Mouse (Mus musculus) small intestine, adult 2 months (tissue): ENCODE results near the gene Nr4a1. TPM values are rescaled to one million over a fixed set of nuclear protein-coding genes. Genes with fewer than 3 reads are reported as not detected.

Experiments
- H3K27ac ChIP-seq: fragments of 200-500 bp; 2 replicates; pipeline ENCODE4 v1.5.1; 2012; ENCODE audit warnings: low read depth, low read length, control low read depth, inconsistent platforms; ENCODE audit not compliant: insufficient read depth
- H3K27me3 ChIP-seq: fragments of 200-500 bp; 2 replicates; pipeline ENCODE4 v1.6.1; 2012; ENCODE audit warnings: mild to moderate bottlenecking, moderate library complexity, low read length, inconsistent platforms; ENCODE audit not compliant: control insufficient read depth, insufficient read depth
- H3K36me3 ChIP-seq: fragments of 200-500 bp; 2 replicates; pipeline ENCODE4 v1.6.1; 2012; ENCODE audit warnings: mild to moderate bottlenecking, low read length, control low read depth, inconsistent platforms; ENCODE audit not compliant: control insufficient read depth, insufficient read depth
- H3K4me1 ChIP-seq: fragments of 200-500 bp; 2 replicates; pipeline ENCODE4 v1.6.1; 2012; ENCODE audit warnings: low read length, inconsistent platforms, mixed read lengths; ENCODE audit not compliant: control insufficient read depth, insufficient read depth, insufficient read length
- H3K4me3 ChIP-seq: fragments of 200-500 bp; 2 replicates; pipeline ENCODE4 v1.5.1; 2012; ENCODE audit warnings: low read depth, mild to moderate bottlenecking, control low read depth, inconsistent platforms, low read length, moderate library complexity
- CTCF ChIP-seq: fragments of 200-500 bp; IDR thresholded peaks from 2 replicates; pipeline ENCODE4 v1.5.1; 2012; ENCODE audit warnings: low read depth, mild to moderate bottlenecking, control low read depth, inconsistent platforms, low read length, moderate library complexity, mixed read lengths; ENCODE audit not compliant: insufficient replicate concordance, insufficient read length; ENCODE audit errors: extremely low read depth
- POLR2A ChIP-seq: fragments of 200-500 bp; IDR thresholded peaks from 2 replicates; pipeline ENCODE4 v1.6.1; 2012; ENCODE audit warnings: low read depth, mild to moderate bottlenecking, control low read depth, inconsistent platforms, low read length, moderate library complexity
- WGBS: fragments of 180-500 bp; shearing (Covaris S2); methylation state at CpG from one replicate; pipeline ENCODE4 v1.1.7; 2018; 5-methylcytosine and 5-hydroxymethylcytosine counted together
- polyA plus RNA-seq: library from polyadenylated mRNA; depleted of rRNA; stranded (reverse); fragments of >200 nt; gene quantifications from 2 replicates; pipeline ENCODE4 v1.2.3, GENCODE M21; 2012

Gene Nr4a1
- polyA plus RNA-seq, 1 experiment, result 9.7 TPM

DNA sequence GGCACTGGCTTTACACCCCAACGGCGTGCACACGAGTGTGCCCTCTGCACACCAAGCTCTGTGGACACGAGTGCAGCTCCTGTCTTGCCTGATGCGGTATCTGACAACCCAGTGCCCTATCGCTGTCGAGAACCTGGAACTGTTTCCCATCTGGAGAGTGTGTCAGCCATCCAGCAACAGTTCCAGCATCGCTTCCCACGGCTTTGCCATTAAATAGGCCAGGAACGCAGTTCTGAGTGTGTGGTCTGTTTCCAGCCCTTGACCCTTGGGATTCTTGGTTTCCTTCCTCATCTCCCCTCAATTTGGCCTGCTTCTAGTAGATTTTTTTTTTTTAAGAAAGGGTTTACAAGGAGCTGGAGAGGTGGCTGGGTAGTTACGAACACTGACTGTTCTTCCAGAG is 42.0 kb downstream of the Nr4a1 start:
- Histone ChIP-seq H3K36me3 (peaks cover 8% of the 10 kb centered on the region), H3K4me3 (no peak overlapping the region), H3K4me1 (no peaks in the 10 kb centered on the region), H3K27ac (no peak overlapping the region), H3K27me3 (no peaks in the 10 kb centered on the region)
- 84% methylated on average over 11 of the region's 11 CpGs for WGBS
- TF ChIP-seq POLR2A, result no peak
- TF ChIP-seq CTCF, result no peak

- no peaks in the 10 kb centered on the region for H3K27me3 ChIP-seq
These were observed 43.9 kb downstream of the Nr4a1 start for GRCm38 (mm10) chr15:101297988-101298387.

DNA sequence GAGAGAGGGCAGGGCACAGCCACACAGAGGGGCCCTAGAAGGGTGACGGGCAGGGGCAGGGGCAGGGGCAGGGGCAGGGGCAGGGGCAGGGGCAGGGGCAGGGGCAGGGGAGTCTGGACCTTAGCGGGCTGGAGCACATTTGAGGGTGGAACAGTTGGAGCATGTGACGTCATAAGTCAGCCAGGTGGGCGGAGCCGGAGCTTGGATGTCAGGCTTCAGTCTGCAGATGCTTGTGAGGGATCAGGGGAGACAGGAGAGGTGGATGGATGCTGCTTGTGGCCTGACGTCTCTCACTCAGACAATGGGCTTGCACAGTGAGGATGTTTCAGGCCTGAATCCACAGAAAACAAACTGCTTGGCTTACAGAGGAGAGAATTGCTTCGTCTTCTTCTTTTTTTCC is 44.5 kb downstream of the Nr4a1 start:
- Histone ChIP-seq H3K4me1 (no peaks in the 10 kb centered on the region), H3K4me3 (no peak overlapping the region), H3K27me3 (no peaks in the 10 kb centered on the region), H3K27ac (no peak overlapping the region), H3K36me3 (no peaks in the 10 kb centered on the region)
- TF ChIP-seq POLR2A (no peak), CTCF (no peak)
- 35% methylated on average over 7 of the region's 7 CpGs for WGBS

More at GRCm38 (mm10) chr15:101297988-101298387, 43.9 kb downstream of the Nr4a1 start:
- no peak overlapping the region for H3K4me3 ChIP-seq
- H3K36me3 ChIP-seq, result no peaks in the 10 kb centered on the region
- H3K4me1 ChIP-seq, result no peaks in the 10 kb centered on the region
- 56% methylated on average over 7 of the region's 7 CpGs for WGBS
- TF ChIP-seq CTCF, result no peak
- TF ChIP-seq POLR2A, result no peak
- no peak overlapping the region for H3K27ac ChIP-seq

GRCm38 (mm10) chr15:101299480-101299960 is 45.5 kb downstream of the Nr4a1 start:
- no peaks in the 10 kb centered on the region for H3K27me3 ChIP-seq
- H3K4me1 ChIP-seq, result no peaks in the 10 kb centered on the region
- no peak for TF ChIP-seq CTCF
- TF ChIP-seq POLR2A, result no peak
- WGBS, result 66% methylated on average over 14 of the region's 14 CpGs
- H3K27ac ChIP-seq, result no peak overlapping the region
- H3K4me3 ChIP-seq, result no peak overlapping the region
- H3K36me3 ChIP-seq, result no peaks in the 10 kb centered on the region

DNA sequence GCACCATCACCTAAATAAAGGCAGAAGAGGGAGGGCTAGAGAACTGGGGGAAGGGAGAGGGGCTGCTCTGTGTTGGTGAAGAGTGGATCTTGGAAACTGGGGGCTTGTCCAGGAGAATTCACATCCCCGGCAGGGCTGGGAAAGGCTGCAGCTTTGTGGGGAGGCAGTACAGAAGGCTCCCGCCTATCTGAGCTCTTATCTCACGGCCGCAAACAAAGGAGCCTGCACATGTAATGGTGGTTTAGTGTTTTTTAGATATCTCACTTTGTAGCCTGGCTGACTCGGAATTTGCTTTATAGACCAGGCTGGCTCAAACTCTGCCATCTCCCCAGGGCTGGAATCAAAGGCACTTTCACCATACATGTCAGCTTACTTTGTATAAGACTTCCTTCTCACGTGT is 46.1 kb downstream of the Nr4a1 start:
- TF ChIP-seq POLR2A (no peak), CTCF (no peak)
- WGBS, result 26% methylated on average over 6 of the region's 6 CpGs
- H3K27me3 ChIP-seq, result no peaks in the 10 kb centered on the region
- no peak overlapping the region for H3K4me3 ChIP-seq
- H3K36me3 ChIP-seq, result no peaks in the 10 kb centered on the region
- no peaks in the 10 kb centered on the region for H3K4me1 ChIP-seq
- no peak overlapping the region for H3K27ac ChIP-seq

DNA sequence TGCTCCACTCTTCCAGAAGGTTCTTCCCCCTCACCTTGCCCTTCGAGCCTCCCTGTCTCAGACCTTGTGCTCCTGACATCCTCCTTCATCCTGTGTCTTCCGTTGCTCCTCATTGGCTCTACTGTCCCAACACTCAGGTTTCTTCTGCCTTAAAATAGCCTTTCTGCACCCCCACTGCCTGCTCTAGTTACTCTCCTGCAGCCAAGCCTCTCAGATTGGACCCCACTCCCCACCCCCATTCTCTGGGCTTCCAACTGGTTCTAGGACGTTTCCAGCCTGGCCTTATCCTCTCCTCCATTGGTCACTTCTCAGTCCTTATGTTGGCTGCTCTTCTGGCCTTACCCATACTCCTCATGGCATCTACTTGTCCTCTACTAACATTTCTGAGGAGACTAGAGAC is 48.1 kb downstream of the Nr4a1 start:
- no peaks in the 10 kb centered on the region for H3K27me3 ChIP-seq
- no peaks in the 10 kb centered on the region for H3K4me1 ChIP-seq
- 87% methylated on average over 3 of the region's 3 CpGs for WGBS
- TF ChIP-seq POLR2A (no peak), CTCF (no peak)
- H3K27ac ChIP-seq, result no peak overlapping the region
- no peaks in the 10 kb centered on the region for H3K36me3 ChIP-seq
- H3K4me3 ChIP-seq, result no peak overlapping the region

DNA sequence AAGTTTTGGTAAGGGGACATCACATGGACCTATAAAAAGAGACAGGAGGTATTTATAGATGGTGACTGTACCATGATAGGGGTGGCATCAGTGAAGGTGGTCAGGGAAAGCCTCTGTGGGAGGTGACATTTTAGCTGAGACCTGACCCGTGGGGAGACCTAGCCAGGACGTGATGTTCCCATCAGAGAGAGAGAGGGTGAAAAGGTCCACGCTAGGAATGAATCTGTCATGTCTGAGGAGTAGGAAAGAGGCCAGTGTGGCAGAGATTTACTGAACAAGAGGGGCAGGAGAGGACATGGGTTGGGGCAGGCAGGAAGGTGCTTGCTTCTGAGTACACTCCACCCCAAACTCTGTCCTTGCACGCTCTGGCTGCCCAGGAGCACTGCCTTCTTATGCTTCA is 49.8 kb downstream of the Nr4a1 start:
- no peak overlapping the region for H3K27ac ChIP-seq
- 84% methylated on average over 4 of the region's 4 CpGs for WGBS
- no peak for TF ChIP-seq POLR2A
- no peak for TF ChIP-seq CTCF

DNA sequence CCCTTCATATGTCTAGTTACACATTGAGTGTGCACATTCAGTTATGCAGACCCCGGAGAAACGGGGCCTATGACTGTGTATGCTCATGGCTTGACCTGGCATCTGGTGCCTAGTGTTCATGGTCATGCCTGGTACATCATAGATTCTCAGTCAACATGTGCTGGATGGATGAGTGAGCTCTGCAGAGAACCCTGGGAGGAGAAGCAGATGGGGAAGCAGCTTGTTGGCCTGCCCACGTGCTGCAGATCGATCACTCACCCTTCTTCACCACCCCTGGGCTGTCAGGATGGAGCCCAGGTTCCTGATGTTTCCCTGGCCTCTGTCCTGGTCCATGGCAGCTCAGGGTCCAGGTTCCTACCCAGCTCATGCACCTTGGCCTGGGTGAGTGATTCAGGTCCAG is 52.4 kb downstream of the Nr4a1 start:
- Histone ChIP-seq H3K27ac (no peak overlapping the region), H3K27me3 (no peaks in the 10 kb centered on the region), H3K4me1 (no peaks in the 10 kb centered on the region), H3K4me3 (no peak overlapping the region), H3K36me3 (no peaks in the 10 kb centered on the region)
- no peak for TF ChIP-seq POLR2A
- WGBS, result 86% methylated on average over 4 of the region's 4 CpGs

More for the DNA sequence above, 49.8 kb downstream of the Nr4a1 start:
- H3K4me3 ChIP-seq, result no peak overlapping the region
- no peaks in the 10 kb centered on the region for H3K36me3 ChIP-seq
- no peaks in the 10 kb centered on the region for H3K27me3 ChIP-seq
- H3K4me1 ChIP-seq, result no peaks in the 10 kb centered on the region
